Mouse (Mus musculus): ENCODE data around the gene Trip12. TPM values are rescaled to one million over a fixed set of nuclear protein-coding genes. Genes with fewer than 3 reads are reported as not detected.

The Trip12 gene
- polyA plus RNA-seq (2011; ENCODE audit: insufficient read depth, insufficient read length, low replicate concordance, missing spikeins) = 60.4 and 130 TPM in 2 replicates

- peak within 1 kb of the TSS; percentile 93 for H3K4me3 ChIP-seq (replicated peaks; ENCODE audit: control insufficient read depth, low read depth, low read length)
- peak within 1 kb of the TSS; percentile 78 for H3K27ac ChIP-seq (ENCODE audit: control insufficient read depth, insufficient read depth, low read depth, low read length, poor library complexity)
- under 1% methylated on average over 39 of the region's 39 CpGs for WGBS
- no peak; the same call in 1 of the 2 replicates for TF ChIP-seq POLR2A (IDR thresholded peaks at IDR 0.05; ENCODE audit: borderline replicate concordance, control insufficient read depth, low read depth, low read length)
- TF ChIP-seq CTCF (IDR thresholded peaks at IDR 0.05; ENCODE audit: control insufficient read depth, insufficient read depth, low read length) = no peak
- no peaks in the 10 kb centered on the region for H3K4me1 ChIP-seq (ENCODE audit: control insufficient read depth, insufficient read depth, low read length)
These were observed at the start of gene Trip12 for GRCm38 (mm10) chr1:84840018-84840664. Gene Trip12 (minus strand): TSS chr1:84840516.

- TF ChIP-seq POLR2A (IDR thresholded peaks at IDR 0.05; ENCODE audit: borderline replicate concordance, control insufficient read depth, low read depth, low read length) (no peak), CTCF (IDR thresholded peaks at IDR 0.05; ENCODE audit: control insufficient read depth, insufficient read depth, low read length) (no peak)
- H3K4me1 ChIP-seq (ENCODE audit: control insufficient read depth, insufficient read depth, low read length) = no peaks in the 10 kb centered on the region
- no peak overlapping the region for H3K27ac ChIP-seq (ENCODE audit: control insufficient read depth, insufficient read depth, low read depth, low read length, poor library complexity)
- WGBS = 85% methylated on average over 7 of the region's 7 CpGs
- H3K4me3 ChIP-seq (replicated peaks; ENCODE audit: control insufficient read depth, low read depth, low read length) = no peak overlapping the region
These were observed 49.7 kb upstream of the Trip12 start for GRCm38 (mm10) chr1:84890005-84890393.

- Histone ChIP-seq H3K4me1 (ENCODE audit: control insufficient read depth, insufficient read depth, low read length) (no peaks in the 10 kb centered on the region), H3K4me3 (replicated peaks; ENCODE audit: control insufficient read depth, low read depth, low read length) (no peak overlapping the region), H3K27ac (ENCODE audit: control insufficient read depth, insufficient read depth, low read depth, low read length, poor library complexity) (no peak overlapping the region)
- 81% methylated on average over 8 of the region's 8 CpGs for WGBS
- TF ChIP-seq POLR2A (IDR thresholded peaks at IDR 0.05; ENCODE audit: borderline replicate concordance, control insufficient read depth, low read depth, low read length) (no peak), CTCF (IDR thresholded peaks at IDR 0.05; ENCODE audit: control insufficient read depth, insufficient read depth, low read length) (no peak)
These were observed 49.2 kb upstream of the Trip12 start for GRCm38 (mm10) chr1:84889330-84890004.

GRCm38 (mm10) chr1:84885921-84886320 is 45.6 kb upstream of the Trip12 start:
- no peak overlapping the region for H3K27ac ChIP-seq (ENCODE audit: control insufficient read depth, insufficient read depth, low read depth, low read length, poor library complexity)
- TF ChIP-seq CTCF (IDR thresholded peaks at IDR 0.05; ENCODE audit: control insufficient read depth, insufficient read depth, low read length) (peak; percentile 37; the same call in 1 of the 2 replicates), POLR2A (IDR thresholded peaks at IDR 0.05; ENCODE audit: borderline replicate concordance, control insufficient read depth, low read depth, low read length) (no peak)
- WGBS = 83% methylated on average over 6 of the region's 6 CpGs
- H3K4me1 ChIP-seq (ENCODE audit: control insufficient read depth, insufficient read depth, low read length) = no peaks in the 10 kb centered on the region
- H3K4me3 ChIP-seq (replicated peaks; ENCODE audit: control insufficient read depth, low read depth, low read length) = no peak overlapping the region

GRCm38 (mm10) chr1:84885174-84885573 is 44.9 kb upstream of the Trip12 start:
- WGBS = 68% methylated on average over 3 of the region's 3 CpGs
- TF ChIP-seq CTCF (IDR thresholded peaks at IDR 0.05; ENCODE audit: control insufficient read depth, insufficient read depth, low read length) (no peak), POLR2A (IDR thresholded peaks at IDR 0.05; ENCODE audit: borderline replicate concordance, control insufficient read depth, low read depth, low read length) (no peak)
- H3K4me1 ChIP-seq (ENCODE audit: control insufficient read depth, insufficient read depth, low read length) = no peaks in the 10 kb centered on the region
- no peak overlapping the region for H3K27ac ChIP-seq (ENCODE audit: control insufficient read depth, insufficient read depth, low read depth, low read length, poor library complexity)
- H3K4me3 ChIP-seq (replicated peaks; ENCODE audit: control insufficient read depth, low read depth, low read length) = no peak overlapping the region

- 78% methylated on average over 4 of the region's 4 CpGs for WGBS
- TF ChIP-seq CTCF (IDR thresholded peaks at IDR 0.05; ENCODE audit: control insufficient read depth, insufficient read depth, low read length) = no peak
- TF ChIP-seq POLR2A (IDR thresholded peaks at IDR 0.05; ENCODE audit: borderline replicate concordance, control insufficient read depth, low read depth, low read length) = no peak
- no peak overlapping the region for H3K4me3 ChIP-seq (replicated peaks; ENCODE audit: control insufficient read depth, low read depth, low read length)
- H3K4me1 ChIP-seq (ENCODE audit: control insufficient read depth, insufficient read depth, low read length) = no peaks in the 10 kb centered on the region
- no peak overlapping the region for H3K27ac ChIP-seq (ENCODE audit: control insufficient read depth, insufficient read depth, low read depth, low read length, poor library complexity)
These were observed 43.6 kb upstream of the Trip12 start for GRCm38 (mm10) chr1:84883889-84884288.

GRCm38 (mm10) chr1:84882937-84883336 is 42.6 kb upstream of the Trip12 start:
- Histone ChIP-seq H3K27ac (ENCODE audit: control insufficient read depth, insufficient read depth, low read depth, low read length, poor library complexity) (no peak overlapping the region), H3K4me1 (ENCODE audit: control insufficient read depth, insufficient read depth, low read length) (no peaks in the 10 kb centered on the region), H3K4me3 (replicated peaks; ENCODE audit: control insufficient read depth, low read depth, low read length) (no peak overlapping the region)
- no peak for TF ChIP-seq POLR2A (IDR thresholded peaks at IDR 0.05; ENCODE audit: borderline replicate concordance, control insufficient read depth, low read depth, low read length)
- no peak for TF ChIP-seq CTCF (IDR thresholded peaks at IDR 0.05; ENCODE audit: control insufficient read depth, insufficient read depth, low read length)
- 54% methylated on average over 4 of the region's 4 CpGs for WGBS

GRCm38 (mm10) chr1:84882066-84882532 is 41.8 kb upstream of the Trip12 start:
- Histone ChIP-seq H3K4me3 (replicated peaks; ENCODE audit: control insufficient read depth, low read depth, low read length) (no peak overlapping the region), H3K4me1 (ENCODE audit: control insufficient read depth, insufficient read depth, low read length) (no peaks in the 10 kb centered on the region), H3K27ac (ENCODE audit: control insufficient read depth, insufficient read depth, low read depth, low read length, poor library complexity) (no peak overlapping the region)
- no peak for TF ChIP-seq POLR2A (IDR thresholded peaks at IDR 0.05; ENCODE audit: borderline replicate concordance, control insufficient read depth, low read depth, low read length)
- no peak for TF ChIP-seq CTCF (IDR thresholded peaks at IDR 0.05; ENCODE audit: control insufficient read depth, insufficient read depth, low read length)
- WGBS = 81% methylated on average over 2 of the region's 2 CpGs
